Mouse (Mus musculus): ENCODE results near the gene Abhd13.

- TF ChIP-seq ZNF384 (IDR thresholded peaks at IDR 0.05; ENCODE audit: low read depth, low read length) (no peak), HCFC1 (IDR thresholded peaks at IDR 0.05; ENCODE audit: borderline replicate concordance, insufficient read depth, low read length) (no peak), ZC3H11A (IDR thresholded peaks at IDR 0.05; ENCODE audit: borderline replicate concordance, low read depth, low read length) (no peak)
Observed at GRCm38 (mm10) chr8:10016252-10016651, 38.7 kb downstream of the Abhd13 start.
